19 mouse cellular contexts compared by ENCODE assay signal in genomic region chr10:37422612-37423011, GRCm38 (mm10).
DNase-seq lines count a peak whose midpoint lies in the region; ATAC-seq and TF ChIP-seq lines count a peak whose summit lies in the region.
"Had no signal": no experiment of that assay in that cellular context is flagged by ENCODE, and none has a peak within 500 bp of the region (broad histone marks: within the 10 kb centered on the region; RNA-seq: fewer than 3 reads in every experiment).

No protein-coding gene starts in this region.

- H3K79me2 ChIP-seq in myocyte (ENCODE audit: control insufficient read depth, insufficient read depth) = no peaks in the 10 kb centered on the region

- no peak overlapping the region for H3K9ac ChIP-seq in lung, embryonic 14.5 days
- no peak overlapping the region for H3K9ac ChIP-seq in intestine, embryonic 15.5 days
- H3K9ac ChIP-seq: forebrain, embryonic 15.5 days; hindbrain, embryonic 13.5 days; limb, embryonic 15.5 days; neural tube, embryonic 12.5 days had no signal

- no peaks in the 10 kb centered on the region for H3K36me3 ChIP-seq in lung, embryonic 14.5 days (ENCODE audit: insufficient read depth)
- H3K36me3 ChIP-seq in intestine, embryonic 15.5 days = no peaks in the 10 kb centered on the region
- H3K36me3 ChIP-seq in myocyte (ENCODE audit: control insufficient read depth, insufficient read depth) = no peaks in the 10 kb centered on the region
- H3K36me3 ChIP-seq: forebrain, embryonic 15.5 days; hindbrain, embryonic 13.5 days; limb, embryonic 15.5 days; neural tube, embryonic 12.5 days had no signal

- H3K9me3 ChIP-seq in lung, embryonic 14.5 days (ENCODE audit: low read depth, low read length) = no peaks in the 10 kb centered on the region
- H3K9me3 ChIP-seq in intestine, embryonic 15.5 days = no peaks in the 10 kb centered on the region
- H3K9me3 ChIP-seq: forebrain, embryonic 15.5 days; hindbrain, embryonic 13.5 days; limb, embryonic 15.5 days; neural tube, embryonic 12.5 days had no signal

- H3K27ac ChIP-seq in gastrocnemius, adult 2 months = peak overlapping the region; percentile 66
- peak overlapping the region; percentile 48; the same call in 1 of the 2 replicates for H3K27ac ChIP-seq in lung, embryonic 14.5 days (ENCODE audit: low read depth)
- H3K27ac ChIP-seq in intestine, embryonic 15.5 days = no peak overlapping the region
- H3K27ac ChIP-seq: forebrain, embryonic 15.5 days; hindbrain, embryonic 13.5 days; macrophage; neural tube, embryonic 12.5 days had no signal

- H3K4me2 ChIP-seq in lung, embryonic 14.5 days = no peak overlapping the region
- 0 out of 2 replicates have a peak overlapping the region, but pooled peaks have one; percentile 3 for H3K4me2 ChIP-seq in intestine, embryonic 15.5 days (replicated peaks)
- peak overlapping the region; percentile 53 for H3K4me2 ChIP-seq in myocyte (ENCODE audit: low read depth)
- H3K4me2 ChIP-seq: forebrain, embryonic 15.5 days; hindbrain, embryonic 13.5 days; limb, embryonic 15.5 days; neural tube, embryonic 12.5 days had no signal

- WGBS in lung, embryonic 14.5 days = 12% methylated on average over 2 of the region's 2 CpGs
- WGBS in intestine, embryonic 15.5 days = 34% methylated on average over 2 of the region's 2 CpGs

- no peaks in the 10 kb centered on the region for H3K27me3 ChIP-seq in lung, embryonic 14.5 days (ENCODE audit: insufficient read depth, low read length)
- no peaks in the 10 kb centered on the region for H3K27me3 ChIP-seq in intestine, embryonic 15.5 days (replicated peaks)
- no peaks in the 10 kb centered on the region for H3K27me3 ChIP-seq in myocyte (ENCODE audit: control insufficient read depth, insufficient read depth, insufficient read length)
- H3K27me3 ChIP-seq: forebrain, embryonic 15.5 days; hindbrain, embryonic 13.5 days; limb, embryonic 15.5 days; neural tube, embryonic 12.5 days had no signal

- peak; percentile 95 for ATAC-seq in lung, embryonic 14.5 days (ENCODE audit: insufficient read depth)
- ATAC-seq in intestine, embryonic 15.5 days = peak; percentile 45
- ATAC-seq: forebrain, embryonic 15.5 days; midbrain, embryonic 16.5 days had no signal

- TF ChIP-seq POLR2A in myocyte (IDR thresholded peaks at IDR 0.05; ENCODE audit: insufficient read length, low read depth) = no peak

- no peaks in the 10 kb centered on the region for H3K4me1 ChIP-seq in lung, embryonic 14.5 days (ENCODE audit: insufficient read depth)
- peaks cover 4% of the 10 kb centered on the region; the same call in 1 of the 2 replicates for H3K4me1 ChIP-seq in intestine, embryonic 15.5 days (replicated peaks)
- H3K4me1 ChIP-seq: forebrain, embryonic 15.5 days; neural tube, embryonic 12.5 days had no signal

- no peak for TF ChIP-seq CTCF in gastrocnemius, adult 2 months (IDR thresholded peaks at IDR 0.05)
- no peak for TF ChIP-seq CTCF in lung, embryonic 14.5 days (IDR thresholded peaks at IDR 0.05; ENCODE audit: low read depth)

- no peak for DNase-seq in gastrocnemius, adult 2 months
- no peak for DNase-seq in gastrocnemius, postnatal 25 days
- peak; percentile 80 for DNase-seq in lung, embryonic 14.5 days
- no peak for DNase-seq in lung, adult 18-20 months
- DNase-seq in urinary bladder, adult 18-20 months (ENCODE audit: low spot score in 2 of 2) = no peak
- DNase-seq in adrenal gland, postnatal 36 days = no peak
- DNase-seq: adrenal gland, adult 8-10 months; B cell, adult 2 months; cerebellum, postnatal 10 days; gastrocnemius, postnatal 36 days; thymus, postnatal 4 days had no signal

- no peak overlapping the region for H3K4me3 ChIP-seq in gastrocnemius, adult 2 months
- no peak overlapping the region for H3K4me3 ChIP-seq in lung, embryonic 14.5 days (ENCODE audit: low read depth, low read length)
- H3K4me3 ChIP-seq in intestine, embryonic 15.5 days (replicated peaks) = no peak overlapping the region
- H3K4me3 ChIP-seq in myocyte = no peak overlapping the region
- H3K4me3 ChIP-seq: forebrain, embryonic 15.5 days; hindbrain, embryonic 13.5 days; limb, embryonic 15.5 days; neural tube, embryonic 12.5 days had no signal

- intact Hi-C loops in gastrocnemius, adult 2 months (cut with DNase I) = no loop called here

- no peak overlapping the region for H3ac ChIP-seq in myocyte (ENCODE audit: control insufficient read depth, insufficient read length)

TF ChIP-seq in myocyte, 11 proteins besides CTCF, POLR2A, EP300 and RAD21:
- peak in 1 of 3 experiments; percentile 8 for TF ChIP-seq MYOG (IDR thresholded peaks at IDR 0.05; ENCODE audit: control insufficient read depth in 1 of 3, insufficient read depth in 1 of 3, insufficient read length in 2 of 3, low read depth in 2 of 3)
- TF ChIP-seq CEBPB (IDR thresholded peaks at IDR 0.05; ENCODE audit: insufficient read depth, poor library complexity, severe bottlenecking) = 0 out of 2 replicates have a peak, but pooled peaks have one; percentile 20
- TF ChIP-seq TCF12 (IDR thresholded peaks at IDR 0.05; ENCODE audit: insufficient read depth, poor library complexity, severe bottlenecking) = no peak
- peak in 1 of 3 experiments; percentile 30 for TF ChIP-seq MYOD1 (IDR thresholded peaks at IDR 0.05; ENCODE audit: control insufficient read depth in 1 of 3, insufficient read length in 2 of 3, low read depth in 2 of 3)
- TF ChIP-seq POLR2AphosphoS2 (IDR thresholded peaks at IDR 0.05; ENCODE audit: insufficient read length, low read depth) = no peak
- no peak for TF ChIP-seq MAX (IDR thresholded peaks at IDR 0.05; ENCODE audit: low read depth)
TF ChIP-seq in myocyte: peak in this region for 3.
